Mouse (Mus musculus) monocyte, adult 59 days (primary cell): Measurements from ENCODE around the gene Pcnx2. TPM values are rescaled to one million over a fixed set of nuclear protein-coding genes. Genes with fewer than 3 reads are reported as not detected.

Experiments used
- total RNA-seq, 2 experiments: library from RNA; stranded (reverse); gene quantifications; one replicate each; pipeline ENCODE4 v1.2.4; 2023

Pcnx2 gene
- under 1 TPM; 0.13 to 0.21 TPM for total RNA-seq

DNA sequence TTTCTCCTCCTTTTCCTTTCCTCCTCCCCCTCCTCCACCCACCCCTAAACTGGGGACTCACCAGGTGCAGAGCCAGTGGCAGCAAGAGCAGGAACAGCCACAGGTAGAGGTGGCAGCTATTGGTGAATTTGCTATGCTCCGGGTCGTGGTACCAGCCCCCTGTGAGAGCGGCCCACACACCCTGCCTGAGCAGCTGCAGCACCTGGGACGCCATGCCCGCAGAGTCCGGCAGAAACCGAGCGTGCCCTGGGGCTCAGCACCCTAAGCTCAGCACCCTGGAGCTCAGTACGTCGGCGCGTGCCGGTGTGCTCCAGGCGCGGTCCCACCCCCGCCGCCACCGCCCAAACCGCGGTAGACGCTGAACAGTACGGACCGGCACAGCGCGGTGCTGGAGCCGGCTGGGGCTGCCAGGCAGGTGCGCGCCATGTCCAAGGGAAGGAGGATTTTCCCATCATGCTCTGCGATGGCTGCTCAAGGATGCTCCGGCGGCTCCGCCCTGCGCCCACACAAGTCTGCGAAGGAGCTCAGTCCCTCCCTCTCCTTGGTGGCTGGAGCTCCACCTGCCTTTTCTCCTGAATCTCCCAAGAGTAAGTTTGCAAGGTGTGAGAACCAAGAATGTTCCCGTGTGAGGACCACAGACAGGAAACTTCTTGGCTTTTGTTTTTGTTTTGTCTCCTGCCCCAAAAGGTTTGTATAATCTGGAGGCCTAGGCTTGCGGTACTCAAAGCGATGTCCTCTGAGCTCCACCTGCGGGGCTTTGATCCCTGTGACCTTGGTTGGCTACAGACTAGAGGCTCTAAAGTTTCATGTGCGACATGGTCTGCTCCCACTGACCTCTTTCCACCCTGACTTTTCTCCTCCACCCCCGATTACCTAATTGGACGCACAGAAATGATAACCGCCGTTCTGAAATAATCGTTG lies at the start of gene Pcnx2:
Gene Pcnx2 (minus strand): TSS at position 450 of the 921 bp plus-strand sequence.

DNA sequence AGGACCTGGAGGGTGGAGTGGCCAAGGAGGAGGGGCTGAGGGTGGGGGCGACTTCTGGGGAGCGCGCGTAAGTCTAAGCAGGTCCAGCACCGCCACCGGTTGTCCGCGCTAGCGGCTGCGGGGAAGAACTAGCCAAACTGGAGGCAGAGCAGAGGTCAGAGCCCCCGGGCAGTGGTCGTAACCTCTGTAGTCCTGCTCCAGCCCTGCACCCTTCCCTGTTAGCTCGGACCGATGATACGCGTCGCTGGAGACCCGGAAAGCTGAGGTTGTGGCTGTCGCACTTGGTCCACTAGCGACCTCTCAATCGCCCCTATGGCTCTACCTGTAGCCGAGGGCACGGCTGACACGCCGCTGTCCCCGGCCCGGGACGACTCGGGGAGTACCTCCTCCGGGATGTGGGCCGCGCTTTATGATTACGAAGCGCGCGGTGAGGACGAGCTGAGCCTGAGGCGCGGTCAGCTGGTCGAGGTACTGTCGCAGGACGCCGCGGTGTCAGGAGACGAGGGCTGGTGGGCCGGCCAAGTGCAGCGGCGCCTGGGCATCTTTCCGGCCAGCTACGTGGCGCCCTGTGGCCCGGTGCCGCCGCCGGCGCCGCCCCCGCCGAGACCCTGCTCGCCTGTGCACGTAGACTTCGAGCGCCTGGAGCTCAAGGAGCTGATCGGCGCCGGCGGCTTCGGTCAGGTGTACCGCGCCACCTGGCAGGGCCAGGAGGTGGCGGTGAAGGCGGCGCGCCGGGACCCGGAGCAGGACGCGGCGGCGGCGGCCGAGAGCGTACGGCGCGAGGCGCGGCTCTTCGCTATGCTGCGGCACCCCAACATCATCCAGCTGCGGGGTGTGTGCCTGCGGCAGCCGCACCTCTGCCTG lies 12.5 kb upstream of the Pcnx2 start, which contains the start of gene Map3k21:
Gene Map3k21 (plus strand): TSS at position 86 of the 864 bp plus-strand sequence.

DNA sequence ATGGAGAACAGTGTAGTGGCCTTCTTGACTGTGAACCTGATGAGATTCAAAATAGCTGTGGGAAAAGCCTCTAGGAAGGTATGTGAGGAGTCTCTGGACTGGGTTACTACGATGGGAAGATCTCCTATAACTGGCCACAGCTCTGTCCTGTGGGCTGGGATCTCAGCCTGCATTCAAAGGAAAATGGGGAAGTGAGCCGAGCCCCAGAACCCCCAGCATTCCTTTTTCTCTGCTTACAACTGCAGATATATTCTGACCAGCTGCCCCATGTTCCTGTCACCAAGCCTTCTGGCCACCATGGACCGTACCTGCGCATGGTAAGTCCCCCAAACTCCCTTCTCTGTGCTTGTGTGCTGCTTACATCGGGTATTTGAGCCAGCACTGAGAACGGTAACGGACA lies 168.4 kb downstream of the Pcnx2 start, which contains the start of gene Ntpcr:
Gene Ntpcr (plus strand): TSS at position 218 of the 400 bp plus-strand sequence.

Other genes with a start within 250 kb of the Pcnx2 start
- 1 to 10 TPM; 1.6 to 2.0 TPM for gene Map10, start 228.5 kb downstream of the Pcnx2 start, total RNA-seq
- 10 to 100 TPM; 19.0 to 20.4 TPM for gene Ntpcr, start 168.4 kb downstream of the Pcnx2 start, total RNA-seq
- gene Map3k21, start 12.1 kb upstream of the Pcnx2 start, total RNA-seq = not detected
- under 1 TPM in 1 of 2 experiments, not detected in 1; 0.29 TPM for gene Kcnk1, start 96.9 kb upstream of the Pcnx2 start, total RNA-seq